Mouse (Mus musculus) MEL (cell line): ENCODE data around the gene Arih2. TPM values are rescaled to one million over a fixed set of nuclear protein-coding genes. Genes with fewer than 3 reads are reported as not detected.
"Not testable (repeated sequence)": the region's sequence is repeated elsewhere in the genome, so short reads cannot be mapped to it uniquely, and the experiment has no call there.

Source experiments
- DNase-seq: peaks from one replicate; pipeline ENCODE4 v3.0.0; 2011; ENCODE audit warnings: low read depth, low spot score
- H3K27ac ChIP-seq: 2 replicates; pipeline ENCODE4 v1.5.1; 2012; ENCODE audit warnings: low read depth, mild to moderate bottlenecking, control low read depth, low read length, moderate library complexity; ENCODE audit not compliant: control insufficient read depth
- H3K27me3 ChIP-seq, 2 experiments: fragments of 150-350 bp in 1 of 2; sonication (generic) in 1 of 2; 2 replicates each; pipeline ENCODE4 v1.6.1; 2012; ENCODE audit warnings: low read length in 2 of 2, mild to moderate bottlenecking in 2 of 2, improper control_type of control experiment in 1 of 2, moderate library complexity in 1 of 2; ENCODE audit not compliant: insufficient read depth in 2 of 2, control insufficient read depth in 1 of 2
- H3K36me3 ChIP-seq, 2 experiments: 2 replicates each; pipeline ENCODE4 v1.6.1; 2012 to 2014; ENCODE audit warnings: low read length in 2 of 2, improper control_type of control experiment in 1 of 2, inconsistent platforms in 1 of 2, mild to moderate bottlenecking in 1 of 2; ENCODE audit not compliant: insufficient read depth in 2 of 2, control insufficient read depth in 1 of 2
- H3K4me1 ChIP-seq, 2 experiments: fragments of 150-350 bp in 1 of 2; sonication (generic) in 1 of 2; 2 replicates each; pipeline ENCODE4 v1.6.1; 2012; ENCODE audit warnings: low read length in 2 of 2, improper control_type of control experiment in 1 of 2, mild to moderate bottlenecking in 1 of 2; ENCODE audit not compliant: insufficient read depth in 2 of 2, control insufficient read depth in 1 of 2
- H3K4me3 ChIP-seq, 2 experiments: fragments of 150-350 bp in 1 of 2; sonication (generic) in 1 of 2; 2 replicates each; pipeline ENCODE4 v1.5.1; 2012; ENCODE audit warnings: low read depth in 2 of 2, low read length in 2 of 2, mild to moderate bottlenecking in 2 of 2, moderate library complexity in 2 of 2, control low read depth in 1 of 2, improper control_type of control experiment in 1 of 2; ENCODE audit not compliant: control insufficient read depth in 1 of 2, insufficient read depth in 1 of 2
- H3K79me2 ChIP-seq: 2 replicates; pipeline ENCODE4 v1.6.1; 2012; ENCODE audit warnings: mild to moderate bottlenecking, low read length, moderate library complexity; ENCODE audit not compliant: control insufficient read depth, poor library complexity, insufficient read depth
- H3K9ac ChIP-seq: 2 replicates; pipeline ENCODE4 v1.6.1; 2012; ENCODE audit warnings: low read depth, mild to moderate bottlenecking, control low read depth, low read length, moderate library complexity; ENCODE audit not compliant: control insufficient read depth, poor library complexity, severe bottlenecking
- H3K9me3 ChIP-seq: fragments of 150-350 bp; sonication (generic); replicated peaks from 2 replicates; pipeline ENCODE4 v1.6.1; 2012; ENCODE audit warnings: mild to moderate bottlenecking, low read length, improper control_type of control experiment, moderate library complexity; ENCODE audit not compliant: insufficient read depth
- CTCF ChIP-seq, 3 experiments: IDR thresholded peaks in 2 of 3; conservative IDR thresholded peaks in 1 of 3; 2 replicates each; pipeline ENCODE4 v1.5.1; 2011 to 2012; ENCODE audit warnings: low read length in 3 of 3, low read depth in 2 of 3, mild to moderate bottlenecking in 2 of 3, improper control_type of control experiment in 1 of 3, inconsistent platforms in 1 of 3, mixed read lengths in 1 of 3, moderate library complexity in 1 of 3; ENCODE audit not compliant: control insufficient read depth in 1 of 3, insufficient read depth in 1 of 3, poor library complexity in 1 of 3, severe bottlenecking in 1 of 3
- ELF1 ChIP-seq: IDR thresholded peaks from 2 replicates; pipeline ENCODE4 v1.6.1; 2014; ENCODE audit warnings: low read depth, mild to moderate bottlenecking, inconsistent platforms, low read length, improper control_type of control experiment, moderate library complexity
- HCFC1 ChIP-seq: IDR thresholded peaks from 2 replicates; pipeline ENCODE4 v1.6.1; 2012; ENCODE audit warnings: low read depth, mild to moderate bottlenecking, inconsistent platforms, low read length, improper control_type of control experiment, moderate library complexity
- JUND ChIP-seq: IDR thresholded peaks from 2 replicates; pipeline ENCODE4 v1.6.1; 2011; ENCODE audit warnings: low read depth, mild to moderate bottlenecking, improper control_type of control experiment, low read length
- MAFK ChIP-seq: IDR thresholded peaks from 2 replicates; pipeline ENCODE4 v1.6.1; 2011; ENCODE audit warnings: low read depth, mild to moderate bottlenecking, low read length, improper control_type of control experiment, borderline replicate concordance
- MAX ChIP-seq: IDR thresholded peaks from 2 replicates; pipeline ENCODE4 v1.6.1; 2011; ENCODE audit warnings: low read length, improper control_type of control experiment
- MXI1 ChIP-seq: IDR thresholded peaks from 2 replicates; pipeline ENCODE4 v1.6.1; 2011; ENCODE audit warnings: mild to moderate bottlenecking, low read depth, low read length, improper control_type of control experiment
- MYC ChIP-seq: IDR thresholded peaks from 2 replicates; pipeline ENCODE4 v1.6.1; 2011; ENCODE audit warnings: low read depth, mild to moderate bottlenecking, low read length, improper control_type of control experiment, moderate library complexity
- NRF1 ChIP-seq: IDR thresholded peaks from 2 replicates; pipeline ENCODE4 v1.6.1; 2014; ENCODE audit warnings: low read depth, mild to moderate bottlenecking, inconsistent platforms, low read length, improper control_type of control experiment, moderate library complexity; ENCODE audit not compliant: poor library complexity, insufficient read depth, severe bottlenecking
- POLR2A ChIP-seq, 2 experiments: IDR thresholded peaks; 2 replicates each; pipeline ENCODE4 v1.6.1; 2011 to 2012; ENCODE audit warnings: low read length in 2 of 2, mild to moderate bottlenecking in 2 of 2, control low read depth in 1 of 2, improper control_type of control experiment in 1 of 2, low read depth in 1 of 2, moderate library complexity in 1 of 2; ENCODE audit not compliant: control insufficient read depth in 1 of 2, insufficient read depth in 1 of 2, poor library complexity in 1 of 2
- POLR2AphosphoS2 ChIP-seq: IDR thresholded peaks from 2 replicates; pipeline ENCODE4 v1.6.1; 2011; ENCODE audit warnings: low read length, improper control_type of control experiment
- RCOR1 ChIP-seq: IDR thresholded peaks from 2 replicates; pipeline ENCODE4 v1.6.1; 2012; ENCODE audit warnings: low read depth, mild to moderate bottlenecking, inconsistent platforms, low read length, improper control_type of control experiment
- SIN3A ChIP-seq: IDR thresholded peaks from 2 replicates; pipeline ENCODE4 v1.6.1; 2012; ENCODE audit warnings: low read length, improper control_type of control experiment, inconsistent platforms
- TCF12 ChIP-seq: IDR thresholded peaks from 2 replicates; pipeline ENCODE4 v1.6.1; 2014; ENCODE audit warnings: low read depth, mild to moderate bottlenecking, inconsistent platforms, low read length, improper control_type of control experiment, moderate library complexity
- UBTF ChIP-seq: IDR thresholded peaks from 2 replicates; pipeline ENCODE4 v1.6.1; 2012; ENCODE audit warnings: low read depth, mild to moderate bottlenecking, inconsistent platforms, low read length, improper control_type of control experiment, moderate library complexity, borderline replicate concordance; ENCODE audit not compliant: insufficient read depth
- ZNF384 ChIP-seq: IDR thresholded peaks from 2 replicates; pipeline ENCODE4 v1.6.1; 2012; ENCODE audit warnings: low read depth, mild to moderate bottlenecking, inconsistent platforms, low read length, improper control_type of control experiment
- polyA plus RNA-seq, 2 experiments: library from polyadenylated mRNA; stranded (reverse) in 1 of 2; unstranded in 1 of 2; fragments of >175 nt in 1 of 2; fragments of >200 nt in 1 of 2; gene quantifications; 2 replicates each; pipeline versions ENCODE4 v1.2.1 to v1.2.4; 2012; ENCODE audit warnings: low replicate concordance in 2 of 2, low read depth in 1 of 2; ENCODE audit not compliant: insufficient read length in 2 of 2, insufficient read depth in 1 of 2, missing spikeins in 1 of 2
- total RNA-seq: library from RNA; depleted of rRNA; stranded (reverse); fragments of 300-350 nt; gene quantifications from 2 replicates; pipeline ENCODE4 v1.2.3, GENCODE M21; 2012

Arih2 gene
- total and polyA plus RNA-seq, 3 experiments, result 59.6 to 66.5 TPM; not detected in 1

DNA sequence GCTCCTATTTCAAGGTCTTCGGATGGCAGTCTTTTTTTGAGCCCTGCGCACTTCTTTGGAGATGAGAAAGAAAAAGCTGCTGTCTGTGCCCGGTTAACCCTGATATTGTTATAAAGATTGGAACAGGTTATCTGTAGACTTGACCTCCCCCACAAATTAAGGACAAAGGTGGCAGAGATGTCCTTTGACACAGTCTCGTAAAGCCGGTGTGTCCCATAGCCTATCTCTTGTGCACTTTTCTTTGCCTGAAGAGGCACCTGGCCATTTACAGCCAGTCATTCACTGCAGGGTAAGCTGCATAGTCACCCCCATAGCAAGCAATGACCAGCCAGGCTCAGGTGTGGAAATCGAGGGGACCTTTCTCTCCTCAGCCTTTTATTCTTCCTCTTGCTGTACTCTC, 13.5 kb upstream of the Arih2 start:
- H3K27ac ChIP-seq, result no peak overlapping the region
- TF ChIP-seq JUND, result no peak
- no peak for TF ChIP-seq TCF12
- TF ChIP-seq RCOR1, result no peak
- no peak for TF ChIP-seq UBTF
- no peak for TF ChIP-seq MXI1
- no peak for TF ChIP-seq MYC
- no peak for TF ChIP-seq POLR2AphosphoS2
- TF ChIP-seq MAX, result no peak
- TF ChIP-seq, all 39 proteins: peak for 0
- no peaks in the 10 kb centered on the region for H3K9me3 ChIP-seq
- no peaks in the 10 kb centered on the region for H3K79me2 ChIP-seq
- H3K36me3 ChIP-seq, result peaks cover 0 to 8% of the 10 kb centered on the region in 2 experiments; a peak in 2 of 4 replicates
- H3K4me3 ChIP-seq, result peak overlapping the region; percentile 87 to 97
- no peaks in the 10 kb centered on the region for H3K27me3 ChIP-seq
- H3K4me1 ChIP-seq, result peaks cover 3 to 10% of the 10 kb centered on the region in 2 experiments; a peak in 3 of 4 replicates
- no peak for DNase-seq
- H3K9ac ChIP-seq, result peak overlapping the region; percentile 80

DNA sequence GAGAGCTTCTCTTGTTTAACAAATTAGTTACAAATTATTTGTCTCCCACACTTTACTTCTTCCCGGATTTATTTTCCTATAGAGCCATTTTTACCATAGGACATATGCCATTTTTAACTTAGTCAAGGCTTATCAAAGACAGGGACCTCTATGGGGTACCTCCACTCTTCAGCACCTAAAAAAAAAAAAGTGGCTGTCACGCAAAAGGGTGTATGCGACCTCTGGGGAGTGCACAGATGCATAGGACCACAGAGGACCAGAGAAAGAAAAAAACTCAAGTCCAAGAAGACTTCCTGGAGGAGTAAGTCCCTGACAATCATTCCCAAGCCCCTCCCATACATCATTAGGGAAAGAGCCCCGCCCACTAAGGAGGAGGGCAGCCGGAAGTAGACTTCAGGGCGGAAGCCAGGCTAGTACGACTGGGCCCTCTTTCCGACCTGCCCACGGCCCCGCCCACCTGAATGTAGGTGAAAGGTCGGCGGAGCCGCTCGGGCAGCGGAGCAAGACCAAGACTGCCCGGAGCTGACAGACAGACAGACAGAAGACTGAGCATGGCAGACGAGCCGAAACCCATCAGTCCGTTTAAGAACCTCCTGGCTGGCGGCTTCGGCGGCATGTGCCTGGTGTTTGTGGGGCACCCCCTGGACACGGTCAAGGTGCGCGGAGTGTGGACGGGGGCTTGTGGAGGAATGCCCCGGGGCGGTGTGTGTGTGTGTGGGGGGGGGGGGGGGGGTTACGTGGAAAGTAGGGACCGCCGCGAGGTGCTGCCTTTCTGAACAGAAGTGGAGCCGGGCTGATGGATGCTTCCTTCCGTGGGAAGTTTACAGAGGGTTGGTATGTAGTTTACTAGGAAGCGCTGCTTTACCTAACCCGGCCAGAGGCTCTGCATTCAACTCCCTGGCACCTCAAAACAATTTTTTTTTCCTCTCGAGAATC, 12.8 kb upstream of the Arih2 start, which contains the start of gene Slc25a20:
Gene Slc25a20, plus strand, starts transcription at position 412 of the 936 bp plus-strand sequence.
- H3K27ac ChIP-seq, result no peak within 1 kb of the TSS
- H3K4me3 ChIP-seq, result peak within 1 kb of the TSS; percentile 87 to 97
- H3K9ac ChIP-seq, result peak within 1 kb of the TSS; percentile 80
- H3K27me3 ChIP-seq, result no peaks in the 10 kb centered on the region
- peak; percentile 93 for DNase-seq
- no peaks in the 10 kb centered on the region for H3K9me3 ChIP-seq
- TF ChIP-seq TCF12, result 0 out of 2 replicates have a peak, but pooled peaks have one; percentile 13
- peak; percentile 21; the same call in 1 of the 2 replicates for TF ChIP-seq NRF1
- peak; percentile 43; the same call in 1 of the 2 replicates for TF ChIP-seq MXI1
- no peak for TF ChIP-seq MAFK
- peak in 1 of 2 experiments; percentile 53; a peak in 1 of 4 replicates for TF ChIP-seq POLR2A (IDR thresholded peaks at IDR 0.05; ENCODE audit: control insufficient read depth in 1 of 2, insufficient read depth in 1 of 2, low read depth in 1 of 2, low read length in 2 of 2, poor library complexity in 1 of 2)
- peak; percentile 62 for TF ChIP-seq ZNF384
- no peak for TF ChIP-seq CTCF (IDR thresholded peaks at IDR 0.05 in 2 of 3, conservative IDR thresholded peaks at IDR 0.05 in 1 of 3; ENCODE audit: control insufficient read depth in 1 of 3, insufficient read depth in 1 of 3, low read depth in 2 of 3, low read length in 3 of 3, poor library complexity in 1 of 3, severe bottlenecking in 1 of 3)
- TF ChIP-seq ELF1, result peak; percentile 88
- TF ChIP-seq HCFC1, result peak; percentile 74
- peak; percentile 63 for TF ChIP-seq SIN3A
- H3K36me3 ChIP-seq, result peaks cover 0 to 8% of the 10 kb centered on the region in 2 experiments; a peak in 2 of 4 replicates
- no peaks in the 10 kb centered on the region for H3K79me2 ChIP-seq
- peaks cover 3 to 10% of the 10 kb centered on the region in 2 experiments; a peak in 3 of 4 replicates for H3K4me1 ChIP-seq

DNA sequence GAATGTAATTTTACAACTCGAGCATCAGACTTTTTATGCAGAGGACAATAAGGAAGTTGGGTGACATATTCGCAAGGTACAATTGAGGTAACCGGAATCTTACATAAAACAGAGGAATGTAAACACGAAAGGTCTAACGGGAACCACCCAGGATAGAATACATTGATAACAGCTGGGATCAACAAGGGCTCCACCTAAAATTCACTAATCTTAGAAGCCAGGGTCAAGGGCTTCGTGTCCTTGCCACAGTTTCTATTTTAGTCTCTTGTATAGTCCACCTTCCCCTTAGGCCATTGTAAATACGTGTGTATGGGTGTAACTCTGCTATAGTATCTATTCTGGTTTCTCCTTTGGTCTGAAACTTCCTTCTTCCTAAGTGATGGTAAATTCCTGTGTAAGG, 6.7 kb upstream of the Arih2 start:
- H3K36me3 ChIP-seq, DNase-seq: not testable (repeated sequence)

More for the DNA sequence above, 6.7 kb upstream of the Arih2 start:
- H3K4me1 ChIP-seq, H3K9ac ChIP-seq, H3K27ac ChIP-seq, H3K9me3 ChIP-seq, H3K27me3 ChIP-seq, H3K4me3 ChIP-seq, H3K79me2 ChIP-seq: not testable (repeated sequence)
